Mouse (Mus musculus) erythroblast, embryonic 14.5 days (primary cell): ENCODE measurements at regions not wholly inside any gene's neighbourhood (a gene's known extent, or its start where the extent isn't known, plus 50 kb on each side); places are given as distances from the start of the nearest gene placed in this dataset.

Experiments
- GATA1 ChIP-seq: IDR thresholded peaks from 2 replicates; pipeline ENCODE4 v1.6.1; 2012; ENCODE audit warnings: low read length, inconsistent platforms, mixed read lengths
- TAL1 ChIP-seq: IDR thresholded peaks from 3 replicates; pipeline ENCODE4 v1.6.1; 2012; ENCODE audit warnings: low read length, inconsistent platforms, mixed read lengths

GRCm38 (mm10) chr16:93051233-93051632, 225.3 kb upstream of the Runx1 start:
- TF ChIP-seq GATA1 (no peak), TAL1 (no peak)
